Mouse (Mus musculus): ENCODE results near the gene Tasp1.
"Not testable (repeated sequence)": the region's sequence is repeated elsewhere in the genome, so short reads cannot be mapped to it uniquely, and the experiment has no call there.

Gene Tasp1

DNA sequence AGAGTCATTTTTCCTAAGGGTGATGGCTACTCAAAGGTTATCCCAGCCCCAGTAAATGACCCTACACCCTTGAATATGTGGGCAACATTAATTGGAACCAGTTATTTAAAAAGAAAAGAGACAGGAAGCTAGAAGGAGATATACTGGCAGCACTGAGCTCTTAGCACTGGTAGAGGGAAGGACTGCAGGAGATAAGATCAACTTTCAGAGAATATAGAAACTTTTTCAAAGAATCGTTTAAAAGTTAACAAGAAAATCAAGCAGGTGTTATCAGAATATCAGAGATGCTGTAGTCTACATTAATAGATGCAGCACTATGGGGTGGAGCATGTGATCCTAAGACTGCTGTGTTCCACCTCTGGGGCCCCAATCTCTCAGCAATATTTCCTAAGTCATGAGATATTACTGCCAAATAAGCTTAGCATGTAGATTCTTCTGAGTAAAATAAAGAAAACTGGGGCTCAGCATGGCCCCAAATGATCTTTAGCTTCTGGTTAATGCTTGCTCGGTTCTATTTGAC is 14.9 kb downstream of the Tasp1 start:
- DNase-seq: no peak

GRCm38 (mm10) chr2:140042522-140043131 is 24.0 kb downstream of the Tasp1 start:
- DNase-seq: no peak

DNA sequence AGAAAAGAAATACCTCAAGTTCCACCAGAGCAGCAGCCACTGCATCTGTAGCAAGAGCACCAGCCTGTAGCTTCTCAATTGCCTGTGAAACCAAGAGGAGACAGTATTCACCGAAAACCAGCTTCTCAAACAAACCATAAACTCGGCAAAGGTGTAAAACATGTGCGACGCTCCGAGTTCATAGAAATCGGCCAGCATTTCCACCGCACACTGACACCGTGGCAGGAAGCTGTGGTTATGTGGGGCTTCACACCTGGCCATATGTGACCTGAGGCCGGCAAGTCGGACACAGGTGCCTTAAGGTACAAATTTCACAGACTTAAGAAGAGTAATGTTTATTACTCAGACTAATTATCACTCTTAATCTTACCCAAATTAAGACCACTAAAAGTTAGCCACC is 24.5 kb downstream of the Tasp1 start:
- DNase-seq: no peak

DNA sequence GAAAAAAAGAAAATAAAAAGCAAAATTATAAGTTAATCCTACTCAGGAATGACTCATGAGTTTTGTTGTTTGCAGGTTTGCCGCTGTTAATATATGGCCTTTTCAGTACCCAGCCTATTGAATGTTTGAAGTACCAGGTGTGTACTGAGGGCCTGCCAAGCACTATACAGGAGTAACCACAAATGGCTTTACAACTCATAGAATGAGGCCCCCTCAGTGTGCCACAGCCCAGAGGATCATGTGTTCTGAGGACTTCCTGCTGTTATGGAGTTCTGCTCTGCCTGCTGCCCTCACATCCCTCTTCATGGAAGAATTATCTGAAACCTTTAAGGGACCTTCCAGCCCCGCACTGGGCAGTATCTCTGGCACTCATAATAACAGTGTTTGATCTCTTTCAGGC is 29.1 kb downstream of the Tasp1 start:
- no peak for DNase-seq

GRCm38 (mm10) chr2:140036854-140037253 is 29.8 kb downstream of the Tasp1 start:
- DNase-seq: no peak

- DNase-seq: no peak
Measured at GRCm38 (mm10) chr2:140024937-140025336, 41.7 kb downstream of the Tasp1 start.

- DNase-seq: no peak
Measured at GRCm38 (mm10) chr2:140007406-140007805, 59.2 kb downstream of the Tasp1 start.

- DNase-seq: no peak
Measured at GRCm38 (mm10) chr2:139998170-139998569, 68.4 kb downstream of the Tasp1 start.

- DNase-seq: not testable (repeated sequence)
Measured at GRCm38 (mm10) chr2:139989907-139990306, 76.7 kb downstream of the Tasp1 start.

DNA sequence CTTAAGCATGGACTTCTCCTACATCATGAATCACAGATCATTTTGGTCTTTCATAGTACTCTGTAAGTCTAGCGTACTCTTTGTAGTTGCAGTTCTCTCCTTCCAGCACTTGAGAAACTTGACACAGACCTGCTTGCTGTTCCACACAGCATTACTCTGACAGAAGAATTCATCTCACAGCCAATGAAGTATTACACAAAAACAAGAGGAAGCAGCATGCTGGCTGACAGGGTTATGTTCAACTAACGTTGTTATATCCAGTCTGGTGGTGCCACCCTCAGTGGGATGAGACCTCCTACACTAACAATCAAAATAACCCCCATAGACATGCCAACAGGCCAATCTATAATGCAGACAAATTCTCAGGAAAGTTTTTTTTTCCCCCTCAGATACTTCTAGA is 99.2 kb downstream of the Tasp1 start:
- no peak for DNase-seq

GRCm38 (mm10) chr2:139966288-139966687 is 100.3 kb downstream of the Tasp1 start:
- peak; percentile 22 to 26 for DNase-seq

DNA sequence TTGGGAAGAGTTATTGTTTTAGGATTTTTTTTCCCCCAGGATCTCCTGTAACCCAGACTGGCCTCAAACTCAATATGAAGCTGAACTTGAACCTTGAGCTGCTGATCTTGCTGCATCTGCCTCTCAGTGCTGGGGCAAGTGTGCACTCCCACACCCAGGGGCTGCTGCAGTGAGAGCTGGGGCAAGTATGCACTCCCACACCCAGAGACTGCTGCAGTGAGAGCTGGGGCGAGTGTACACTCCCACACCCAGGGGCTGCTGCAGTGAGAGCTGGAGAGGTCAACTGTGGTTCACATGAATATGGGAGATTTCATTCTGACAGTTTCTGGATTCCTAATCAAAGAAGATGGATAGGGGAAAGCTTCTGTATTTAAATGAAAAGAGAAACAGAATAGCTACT is 117.8 kb downstream of the Tasp1 start:
- DNase-seq: no peak

DNA sequence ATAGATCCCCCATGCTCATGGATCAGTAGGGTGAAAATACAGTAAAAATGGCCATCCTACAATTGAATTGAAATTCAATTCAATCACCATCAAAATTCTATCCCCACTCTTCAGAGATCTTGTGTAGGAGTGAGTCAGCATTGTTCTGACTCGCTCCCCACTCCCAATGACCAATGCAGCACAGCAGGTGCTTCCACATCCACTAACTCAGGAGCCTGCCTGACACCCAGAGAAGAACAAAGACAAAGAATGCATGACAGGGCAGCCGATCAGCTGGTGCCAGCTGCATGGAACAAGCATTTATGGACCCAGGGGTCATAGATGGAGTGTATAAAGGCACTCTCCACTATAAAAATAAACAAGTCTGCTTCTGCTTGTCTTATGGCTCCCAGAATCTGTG is 129.0 kb downstream of the Tasp1 start:
- DNase-seq: no peak

GRCm38 (mm10) chr2:139934577-139934976 is 132.0 kb downstream of the Tasp1 start:
- DNase-seq: no peak

DNA sequence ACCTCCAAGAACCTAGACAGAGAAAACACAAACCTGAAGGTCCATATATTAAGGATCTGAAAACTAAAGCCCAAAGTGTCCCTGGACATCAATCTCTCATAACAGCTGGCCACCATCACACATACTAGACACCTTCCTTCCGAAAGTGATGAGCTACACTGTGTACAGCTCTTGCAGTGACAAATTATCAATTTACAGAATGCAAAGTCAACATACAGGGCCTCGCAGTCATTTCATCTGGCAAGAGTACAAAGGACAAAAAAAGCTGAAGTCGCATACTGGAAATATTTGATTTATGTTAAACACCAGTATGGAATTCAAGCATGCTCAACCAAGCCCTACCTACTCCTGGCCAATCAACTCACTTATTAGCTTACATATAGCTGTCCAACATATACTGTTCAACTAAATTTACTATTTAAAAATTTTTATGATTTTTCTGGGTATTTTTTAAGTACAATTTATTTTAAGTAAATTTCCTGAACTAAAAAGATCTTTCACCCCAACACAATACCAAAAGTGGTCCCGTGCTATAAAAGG is 132.5 kb downstream of the Tasp1 start:
- DNase-seq: no peak

GRCm38 (mm10) chr2:139932211-139932610 is 134.4 kb downstream of the Tasp1 start:
- no peak for DNase-seq

GRCm38 (mm10) chr2:139924937-139925336 is 141.7 kb downstream of the Tasp1 start:
- DNase-seq: no peak

DNA sequence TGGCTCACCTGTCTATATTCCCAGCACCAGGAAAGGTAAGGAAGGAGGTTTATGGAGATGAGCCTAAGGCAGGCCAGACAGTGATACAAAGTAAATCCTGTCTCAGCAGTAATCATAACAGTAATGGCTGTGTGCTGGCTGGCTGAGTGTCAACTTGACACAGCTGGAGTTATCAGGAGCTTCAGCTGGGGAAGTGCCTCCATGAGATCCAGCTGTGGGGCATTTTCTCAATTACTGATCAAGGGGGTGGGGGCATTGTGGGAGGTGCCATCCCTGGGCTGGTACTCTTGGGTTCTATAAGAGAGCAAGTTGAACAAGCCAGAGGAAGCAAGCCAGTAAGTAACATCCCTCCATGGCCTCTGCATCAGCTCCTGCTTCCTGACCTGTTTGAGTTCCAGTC is 145.2 kb downstream of the Tasp1 start:
- DNase-seq: not testable (repeated sequence)

- no peak for DNase-seq
Measured at GRCm38 (mm10) chr2:139919757-139920156, 146.8 kb downstream of the Tasp1 start.

DNA sequence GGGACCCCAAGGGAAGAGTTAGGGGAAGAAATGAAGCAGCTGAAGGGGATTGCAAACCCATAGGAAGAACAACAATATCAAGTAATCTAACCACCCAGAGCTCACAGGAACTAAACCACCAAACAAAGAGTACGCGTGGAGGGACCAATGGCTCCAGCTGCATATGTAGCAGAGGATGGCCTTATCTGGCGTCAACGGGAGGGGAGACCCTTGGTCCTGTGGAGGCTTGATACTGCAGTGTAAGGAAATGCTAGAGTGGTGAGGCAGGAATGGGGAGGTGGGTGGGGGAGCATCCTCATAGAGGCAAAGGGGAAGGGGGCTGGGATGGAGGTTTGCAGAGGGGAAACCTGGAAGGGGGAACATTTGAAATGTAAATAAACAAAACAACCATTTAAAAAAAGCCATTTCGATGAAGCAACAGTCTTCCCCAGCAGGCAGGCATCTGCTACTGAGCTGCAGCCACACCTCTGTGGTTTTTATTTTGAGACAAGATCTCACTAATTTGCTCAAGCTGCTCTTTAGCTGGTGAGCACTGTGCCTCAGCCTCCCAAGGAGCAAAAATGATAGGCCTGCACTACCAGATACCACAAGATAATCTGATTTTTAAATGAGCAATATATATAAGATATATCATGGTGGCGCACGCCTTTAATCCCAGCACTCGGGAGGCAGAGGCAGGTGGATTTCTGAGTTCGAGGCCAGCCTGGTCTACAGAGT is 160.0 kb downstream of the Tasp1 start:
- no peak for DNase-seq

DNA sequence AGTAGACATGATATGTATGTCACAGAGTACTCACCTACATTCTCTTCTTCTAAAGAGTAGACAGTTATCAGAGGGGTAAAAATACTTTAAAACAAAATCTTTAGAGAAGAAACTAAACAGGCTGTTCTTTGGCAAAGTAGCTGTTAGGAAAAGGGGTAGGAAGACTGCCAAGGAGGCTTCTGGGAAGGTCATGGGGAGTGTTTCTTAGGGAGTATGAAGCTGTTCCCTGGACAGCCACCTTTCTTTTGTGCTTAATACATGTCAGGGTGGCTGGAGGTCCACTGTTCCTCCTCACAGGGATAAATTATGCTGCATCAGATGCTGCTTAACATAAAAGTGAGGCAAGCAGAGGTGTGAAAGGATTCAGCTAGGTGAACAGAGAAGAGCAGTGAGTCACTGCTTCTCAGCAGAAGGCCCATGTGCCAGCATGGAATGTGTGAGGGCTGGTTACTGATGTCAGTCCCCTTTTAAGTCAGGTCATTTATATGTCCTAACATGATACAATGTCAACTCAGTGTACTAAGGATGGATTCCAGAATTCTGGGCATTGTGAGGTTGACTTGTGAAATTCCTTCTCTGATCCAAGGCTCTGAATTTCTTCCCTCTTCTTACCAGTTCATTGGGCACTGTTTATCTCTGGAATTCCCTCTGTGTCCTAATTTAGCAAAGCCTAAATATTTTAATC is 175.1 kb downstream of the Tasp1 start:
- DNase-seq: no peak

GRCm38 (mm10) chr2:139884264-139884637 is 182.4 kb downstream of the Tasp1 start:
- no peak for DNase-seq

DNA sequence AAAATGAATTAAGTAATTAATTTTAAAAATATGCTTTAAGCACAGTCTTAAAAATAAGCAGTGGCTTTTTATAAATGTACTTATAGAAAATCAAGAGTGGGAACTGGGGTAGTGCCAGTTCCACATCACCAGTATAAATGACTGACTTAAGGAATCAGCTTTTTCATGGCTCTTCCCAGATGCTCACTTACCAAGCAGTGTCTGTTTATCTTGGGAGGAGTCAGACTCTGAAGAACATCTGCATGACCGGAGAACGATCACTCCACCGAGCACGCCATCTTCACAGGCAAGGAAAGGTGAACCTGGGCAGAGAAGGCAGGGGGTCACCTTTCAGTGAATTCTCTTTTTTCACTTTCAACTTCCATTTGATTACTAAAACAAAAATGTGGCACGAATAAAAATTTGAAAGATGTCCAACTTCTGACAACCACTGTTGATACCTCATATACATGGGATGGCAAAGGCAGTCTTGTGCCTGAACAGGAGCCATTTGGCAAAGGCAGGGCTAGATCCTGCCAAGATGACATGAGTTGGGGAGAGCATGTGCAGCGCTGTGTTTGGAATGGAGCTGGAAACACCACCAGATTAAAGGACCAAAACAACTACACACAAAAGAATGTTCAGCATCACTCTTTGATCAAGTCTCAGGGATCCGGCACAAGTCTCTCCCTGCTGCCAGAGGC is 182.9 kb downstream of the Tasp1 start:
- peak; percentile 29 to 36 for DNase-seq

Data from cerebellum, adult 18-20 months (tissue).